Mouse (Mus musculus): ENCODE results near the gene Clgn. TPM values are rescaled to one million over a fixed set of nuclear protein-coding genes. Genes with fewer than 3 reads are reported as not detected.

Gene Clgn
- 6.0 and 6.8 TPM in 2 replicates for polyA plus RNA-seq (2012; rRNA removed)

GRCm38 (mm10) chr8:83389316-83390005 lies at the start of gene Clgn:
TSS of gene Clgn (plus strand) at chr8:83389867.

GRCm38 (mm10) chr8:83348263-83348662 lies 41.4 kb upstream of the Clgn start, which contains the start of gene Mgat4d:
TSS of gene Mgat4d (plus strand) at chr8:83348471.

DNA sequence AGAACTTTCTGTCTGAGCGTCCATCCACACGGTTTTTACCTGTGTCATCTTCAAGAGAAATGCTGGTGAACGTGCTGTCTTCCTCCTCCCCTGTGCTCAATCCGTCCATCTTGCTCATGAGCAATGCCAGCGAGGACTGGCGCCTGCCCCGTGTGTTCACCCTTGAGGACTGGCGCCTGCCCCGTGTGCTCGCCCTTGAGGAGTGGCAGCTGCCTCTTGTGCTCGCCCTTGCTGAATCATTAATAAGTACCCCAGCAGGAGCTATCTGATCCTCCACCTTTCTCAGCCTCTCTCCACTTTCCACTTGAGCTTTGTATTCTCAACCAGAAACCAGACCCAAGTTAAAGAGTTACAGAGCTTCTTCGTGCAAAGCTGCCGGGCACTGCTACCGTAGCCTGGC lies 68.6 kb downstream of the Clgn start, which contains the start of gene Scoc:
TSS of gene Scoc (minus strand) at position 170 of the 400 bp plus-strand sequence.

Other genes with a start within 250 kb of the Clgn start
- 46.9 and 54.6 TPM in 2 replicates for gene Tbc1d9, start 224.5 kb upstream of the Clgn start, polyA plus RNA-seq (2012; rRNA removed)
- gene Gm10645, start 223.7 kb upstream of the Clgn start, polyA plus RNA-seq (2012; rRNA removed) = 1.7 and 2.2 TPM in 2 replicates
- gene Ucp1, start 99.5 kb upstream of the Clgn start, polyA plus RNA-seq (2012; rRNA removed) = 0.41 and 0.55 TPM in 2 replicates
- gene Elmod2, start 57.4 kb upstream of the Clgn start, polyA plus RNA-seq (2012; rRNA removed) = 18.5 and 21.4 TPM in 2 replicates
- gene Mgat4d, start 41.4 kb upstream of the Clgn start, polyA plus RNA-seq (2012; rRNA removed) = not detected in 2 replicates
- gene Scoc, start 68.5 kb downstream of the Clgn start, polyA plus RNA-seq (2012; rRNA removed) = 145 and 155 TPM in 2 replicates
- gene Olfr370, start 145.9 kb downstream of the Clgn start, polyA plus RNA-seq (2012; rRNA removed) = 0.02 and 0.03 TPM in 2 replicates
- 303 and 319 TPM in 2 replicates for gene Ndufb7, start 176.8 kb downstream of the Clgn start, polyA plus RNA-seq (2012; rRNA removed)
- gene Tecr, start 218.1 kb downstream of the Clgn start, polyA plus RNA-seq (2012; rRNA removed) = 974 and 984 TPM in 2 replicates
- 31.1 and 34.0 TPM in 2 replicates for gene Dnajb1, start 218.3 kb downstream of the Clgn start, polyA plus RNA-seq (2012; rRNA removed)